Mouse (Mus musculus) heart, adult 8-10 months (tissue): ENCODE results near the gene Trim17. TPM values are rescaled to one million over a fixed set of nuclear protein-coding genes. Genes with fewer than 3 reads are reported as not detected.

Experiments
- DNase-seq: peaks from one replicate; pipeline ENCODE4 v3.0.0; 2022; ENCODE audit warnings: low spot score
- total RNA-seq, 4 experiments: library from RNA; stranded (reverse); gene quantifications; 2 replicates each; pipeline ENCODE4 v1.2.4; 2022

The Trim17 gene
- total RNA-seq, 4 experiments from 2014 or later, result 0.06 to 0.20 (median 0.08) TPM; not detected in 1

DNA sequence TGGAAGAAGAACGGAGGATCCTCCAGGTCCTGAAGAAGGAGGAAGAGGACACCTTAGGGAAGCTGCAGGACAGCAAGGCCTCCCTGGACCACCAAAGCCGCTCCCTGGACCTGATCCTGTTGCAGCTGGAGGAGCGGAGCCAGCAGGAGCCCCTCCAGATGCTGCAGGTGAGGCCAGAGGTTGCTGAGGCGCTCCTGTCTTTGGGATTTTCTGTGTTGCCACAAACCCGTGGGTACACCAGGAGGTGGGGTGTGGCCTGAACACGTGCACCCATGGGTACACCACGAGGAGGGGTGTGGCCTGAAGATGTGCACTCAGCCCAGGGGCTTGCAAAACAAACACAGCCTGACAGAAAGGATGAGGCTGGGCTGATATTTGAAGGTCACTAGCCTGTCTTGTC, 14.1 kb downstream of the Trim17 start:
- DNase-seq, result no peak

DNA sequence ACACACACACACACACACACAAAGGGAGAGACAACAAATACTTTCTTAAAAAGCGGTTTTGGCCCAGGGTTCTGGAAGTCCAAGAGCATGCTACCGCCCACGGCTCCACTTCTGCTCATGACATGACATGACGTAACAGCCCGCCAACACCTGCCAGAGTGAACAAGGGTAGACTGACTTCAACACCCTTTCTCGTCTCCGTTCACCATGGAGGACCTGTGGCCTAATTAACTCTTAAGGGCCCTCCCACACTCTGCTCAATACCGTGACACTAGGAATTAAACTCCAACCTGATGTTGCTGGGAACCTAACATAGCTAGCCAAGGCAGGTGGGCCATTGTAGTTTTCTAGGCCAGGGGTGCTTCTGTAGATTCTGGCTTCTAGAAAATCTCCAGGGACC, 14.5 kb downstream of the Trim17 start:
- no peak for DNase-seq

DNA sequence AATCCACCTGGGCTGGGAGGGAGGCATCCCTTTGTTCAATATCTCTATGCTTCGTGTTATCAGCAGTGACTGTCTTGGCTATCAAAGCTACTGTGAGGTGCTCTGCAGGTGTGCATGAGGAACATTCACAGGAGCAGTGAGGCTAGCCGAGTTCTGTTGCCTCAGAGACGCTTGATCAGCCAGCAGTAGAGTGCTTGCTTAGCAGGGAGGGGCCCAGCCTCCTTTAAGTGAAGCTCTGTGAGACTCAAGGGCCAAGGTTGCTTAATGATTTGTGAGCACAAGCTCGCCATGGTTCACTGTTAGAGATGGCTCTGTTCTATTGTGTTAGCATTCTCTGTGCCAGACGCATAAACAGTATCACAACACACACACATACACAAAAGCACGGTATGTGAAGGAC, 15.2 kb downstream of the Trim17 start:
- DNase-seq, result no peak

GRCm38 (mm10) chr11:58970831-58971530, 16.5 kb downstream of the Trim17 start:
- no peak for DNase-seq

DNA sequence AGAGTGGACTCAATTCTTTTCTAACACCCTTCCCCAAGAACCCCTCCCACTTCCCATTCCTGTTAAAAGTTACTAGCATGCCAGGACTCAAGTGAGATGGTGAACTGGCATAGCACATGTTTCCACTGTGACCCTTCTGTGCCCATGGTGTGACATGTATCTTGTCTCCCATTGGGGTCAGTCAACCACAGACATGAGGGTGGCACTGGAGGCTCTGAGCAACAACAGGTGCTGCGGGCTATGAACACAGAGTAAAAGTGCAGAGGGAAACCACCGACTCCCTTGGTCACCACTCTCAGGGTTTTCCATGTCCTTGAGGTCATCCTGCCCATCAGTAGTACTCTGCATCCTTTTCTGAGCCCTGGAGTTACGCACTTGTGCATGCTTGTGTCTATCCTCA, 17.3 kb downstream of the Trim17 start:
- DNase-seq, result no peak

- DNase-seq, result no peak
Observed at GRCm38 (mm10) chr11:58974414-58974813, 19.9 kb downstream of the Trim17 start.

- no peak for DNase-seq
Observed at GRCm38 (mm10) chr11:58977150-58977549, 22.7 kb downstream of the Trim17 start.

DNA sequence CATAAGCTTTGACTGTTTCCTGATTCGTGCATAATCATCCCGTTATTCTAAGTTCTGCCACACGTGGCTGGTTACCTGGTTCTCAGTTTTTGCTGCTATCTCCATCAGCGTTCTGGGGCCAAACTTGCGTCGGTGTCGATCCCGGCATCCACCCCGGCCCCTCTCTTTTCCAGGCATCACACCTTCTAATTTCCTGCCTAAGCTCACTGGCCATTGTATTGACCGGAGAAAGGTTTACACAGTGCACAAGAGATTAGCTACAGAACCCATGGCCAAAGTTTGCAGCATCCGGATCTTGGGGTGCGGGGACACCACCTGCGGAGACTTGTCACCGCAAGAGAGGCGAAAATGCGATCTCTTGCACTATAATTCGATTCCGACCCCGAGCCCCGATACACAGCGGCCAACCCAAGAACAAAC, 23.1 kb downstream of the Trim17 start:
- DNase-seq, result no peak

DNA sequence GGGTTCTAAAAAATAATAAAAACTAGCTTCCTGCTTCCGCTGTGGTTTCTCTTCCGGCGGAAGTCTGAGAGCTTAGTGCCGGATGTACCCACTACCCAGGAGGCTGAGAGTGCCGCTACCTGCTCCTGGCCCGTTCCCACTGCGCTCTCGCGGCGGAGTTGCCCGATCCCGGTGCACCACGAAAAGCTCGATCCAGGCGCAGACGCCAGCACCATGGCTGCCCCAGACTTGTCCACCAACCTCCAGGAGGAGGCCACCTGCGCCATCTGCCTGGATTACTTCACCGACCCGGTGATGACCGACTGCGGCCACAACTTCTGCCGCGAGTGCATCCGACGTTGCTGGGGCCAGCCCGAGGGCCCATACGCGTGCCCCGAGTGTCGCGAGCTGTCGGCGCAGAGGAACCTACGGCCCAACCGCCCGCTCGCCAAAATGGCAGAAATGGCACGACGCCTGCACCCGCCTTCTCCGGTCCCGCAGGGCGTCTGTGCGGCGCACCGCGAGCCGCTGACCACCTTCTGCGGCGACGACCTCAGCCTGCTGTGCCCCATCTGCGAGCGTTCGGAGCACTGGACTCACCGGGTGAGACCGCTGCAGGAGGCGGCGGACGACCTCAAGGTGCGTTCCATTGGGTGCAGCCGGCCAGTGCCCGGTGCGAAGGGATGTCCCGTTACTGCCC, 23.7 kb downstream of the Trim17 start, which contains the start of gene Trim11:
Gene Trim11, plus strand, starts transcription at position 67 of the 679 bp plus-strand sequence.
- DNase-seq, result peak; percentile 68

DNA sequence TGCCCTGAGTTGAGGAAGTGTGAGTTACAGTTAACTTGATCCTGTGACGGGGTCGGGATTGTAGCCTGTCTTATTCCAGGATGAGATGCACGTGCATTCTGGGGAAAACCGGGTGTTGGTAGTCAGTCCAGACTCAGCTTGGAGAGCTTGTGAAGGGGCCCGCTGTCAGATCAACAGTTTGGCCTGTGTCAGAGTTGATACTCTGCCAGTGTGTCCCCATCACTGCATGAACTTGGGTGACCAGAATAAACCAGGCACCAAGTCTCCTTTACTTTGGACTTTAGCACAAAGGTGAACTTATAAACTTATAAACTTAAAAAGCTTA, 24.2 kb downstream of the Trim17 start:
- DNase-seq, result no peak

GRCm38 (mm10) chr11:58979183-58979582, 24.7 kb downstream of the Trim17 start:
- DNase-seq, result no peak

DNA sequence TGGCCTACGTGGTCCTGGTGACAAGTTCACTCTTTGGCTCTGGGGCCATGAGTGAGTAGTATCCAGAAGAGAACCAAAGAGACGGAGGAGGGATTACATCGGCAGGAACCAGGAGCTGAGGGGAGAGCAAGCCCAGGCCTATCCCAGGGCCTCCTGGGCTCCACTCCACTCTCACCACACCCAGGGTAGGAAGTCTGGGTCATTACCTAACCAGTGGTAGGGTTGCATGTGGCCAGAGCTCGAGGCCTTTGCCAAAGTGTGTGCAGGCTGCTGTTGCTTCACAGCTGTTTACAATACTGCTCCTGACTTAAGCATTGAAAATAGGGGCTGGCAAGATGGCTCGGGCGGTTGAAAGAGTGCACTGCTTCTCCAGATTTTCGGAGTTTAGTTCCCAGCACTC, 25.2 kb downstream of the Trim17 start:
- DNase-seq, result no peak

GRCm38 (mm10) chr11:58980381-58980990, 26.0 kb downstream of the Trim17 start:
- DNase-seq, result no peak

DNA sequence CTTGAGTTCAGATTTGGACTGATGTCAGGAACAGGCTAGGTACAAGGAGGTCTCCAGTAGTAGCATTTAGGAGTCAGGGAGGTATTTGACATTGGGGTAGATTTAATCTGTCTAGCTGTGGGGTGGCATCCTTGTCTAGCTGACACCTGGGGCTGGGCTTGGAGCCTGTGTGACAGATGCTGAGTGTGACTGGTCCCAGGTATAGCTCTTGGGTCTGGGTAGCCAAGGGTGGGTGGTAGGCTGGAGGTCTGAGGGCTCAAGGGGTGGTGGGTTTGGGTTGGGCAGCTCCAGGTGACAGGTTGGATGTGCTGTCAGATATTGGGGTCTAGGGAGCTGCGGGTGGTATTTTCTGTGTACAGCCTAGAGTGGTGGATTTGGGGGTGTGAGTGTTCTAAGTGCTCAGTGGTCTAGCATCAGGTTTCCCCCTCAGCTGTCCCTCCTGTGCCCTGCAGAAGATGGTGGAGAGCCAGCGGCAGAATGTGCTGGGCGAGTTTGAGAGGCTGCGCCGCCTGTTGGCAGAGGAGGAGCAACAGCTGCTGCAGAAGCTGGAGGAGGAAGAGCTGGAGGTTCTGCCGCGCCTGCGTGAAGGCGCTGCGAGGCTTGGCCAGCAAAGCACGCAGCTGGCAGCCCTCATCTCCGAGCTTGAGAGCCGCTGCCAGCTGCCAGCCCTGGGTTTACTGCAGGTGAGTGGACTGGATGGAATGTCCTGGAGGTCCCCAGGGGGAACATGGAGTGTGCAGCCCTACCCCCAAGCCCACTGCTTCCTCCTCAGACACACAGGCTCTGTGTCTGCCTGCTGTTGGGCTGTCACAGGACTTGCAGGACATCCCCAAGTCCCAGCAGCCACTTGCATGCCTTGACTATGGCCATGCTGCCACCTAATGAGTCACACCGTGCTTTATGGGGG, 27.3 kb downstream of the Trim17 start:
- peak; percentile 56 for DNase-seq

GRCm38 (mm10) chr11:58982471-58983097, 28.1 kb downstream of the Trim17 start:
- no peak for DNase-seq

DNA sequence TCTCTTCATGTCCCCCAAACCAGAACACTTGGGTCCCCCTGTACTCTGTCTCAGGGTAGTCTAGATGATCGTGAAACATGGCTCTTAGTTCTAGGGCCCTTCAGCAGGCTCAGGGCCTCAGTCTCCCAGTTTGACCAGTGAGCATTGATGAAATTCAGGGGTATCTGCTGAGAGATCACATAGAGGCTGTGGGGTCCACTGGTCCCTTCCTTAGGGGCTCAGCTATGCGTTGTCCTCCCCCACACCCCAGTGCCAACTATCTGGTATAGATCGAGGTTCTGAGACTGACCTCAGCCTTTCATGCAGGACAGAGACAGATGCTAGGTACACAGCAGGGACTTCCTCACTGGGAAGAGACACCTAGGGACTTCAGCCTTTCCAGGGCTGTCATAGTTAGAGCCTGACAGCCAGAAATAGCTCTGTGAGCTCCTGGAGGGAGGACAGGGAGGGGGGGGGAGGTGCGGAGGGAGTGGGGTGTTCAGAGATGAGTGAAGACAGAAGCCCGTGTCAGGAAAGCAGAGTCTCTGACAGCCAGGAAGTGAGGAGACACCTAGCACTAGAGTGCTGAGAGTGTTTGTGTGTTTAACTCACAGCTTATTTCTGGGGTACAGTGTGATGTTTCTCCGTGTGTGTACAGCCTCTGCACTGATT, 29.3 kb downstream of the Trim17 start:
- no peak for DNase-seq

DNA sequence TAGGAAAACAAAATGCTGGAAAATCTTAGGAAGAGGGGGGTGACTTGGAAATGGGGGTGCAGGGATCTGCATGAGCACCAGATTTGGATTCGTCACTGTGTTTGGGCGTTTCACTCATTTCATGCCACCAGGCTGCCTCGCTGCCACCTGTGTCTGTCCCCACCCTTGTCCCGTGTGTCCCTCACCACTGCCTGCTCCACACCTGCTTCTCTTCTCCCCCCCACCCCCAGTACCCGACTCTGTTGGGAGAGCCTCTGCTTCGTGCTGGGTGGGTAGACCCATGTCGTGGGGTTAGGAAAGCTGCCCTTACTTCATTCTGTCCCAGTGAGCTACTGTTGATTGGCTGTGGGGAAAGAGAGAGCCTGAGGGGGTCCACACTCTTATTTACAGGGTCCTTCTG, 30.2 kb downstream of the Trim17 start:
- DNase-seq, result no peak

DNA sequence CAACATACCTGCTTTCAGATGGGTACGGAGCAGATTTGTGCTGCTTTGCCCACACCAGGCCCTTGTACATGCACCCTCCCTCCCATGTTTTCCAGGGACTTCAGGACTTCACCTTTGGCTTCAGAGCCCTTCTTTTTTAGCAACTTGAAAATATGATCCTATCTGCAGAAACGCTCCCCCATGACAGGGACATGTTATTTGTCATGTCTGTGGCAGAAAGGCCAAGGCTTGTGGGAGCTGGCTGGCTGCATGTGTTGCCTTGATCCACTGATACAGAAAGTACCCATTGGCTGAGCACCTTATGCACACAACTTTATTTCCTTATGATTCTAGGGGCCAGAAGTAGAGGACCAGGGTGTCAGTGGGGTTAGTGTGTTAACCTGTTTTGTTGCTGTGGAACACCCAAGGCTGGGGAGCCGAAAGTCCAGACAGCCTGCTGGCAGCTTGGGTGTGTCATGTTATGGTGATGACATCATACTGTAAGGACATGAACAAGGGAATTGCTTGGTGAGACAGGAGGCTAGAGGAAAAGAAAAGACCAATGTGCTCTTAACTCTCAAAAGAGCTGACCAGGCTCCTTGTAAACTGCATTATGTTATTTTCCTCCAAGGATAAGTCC, 30.9 kb downstream of the Trim17 start:
- no peak for DNase-seq

- DNase-seq, result no peak
Observed at GRCm38 (mm10) chr11:58989166-58989565, 34.7 kb downstream of the Trim17 start.

- DNase-seq, result no peak
Observed at GRCm38 (mm10) chr11:58990141-58990540, 35.7 kb downstream of the Trim17 start.

DNA sequence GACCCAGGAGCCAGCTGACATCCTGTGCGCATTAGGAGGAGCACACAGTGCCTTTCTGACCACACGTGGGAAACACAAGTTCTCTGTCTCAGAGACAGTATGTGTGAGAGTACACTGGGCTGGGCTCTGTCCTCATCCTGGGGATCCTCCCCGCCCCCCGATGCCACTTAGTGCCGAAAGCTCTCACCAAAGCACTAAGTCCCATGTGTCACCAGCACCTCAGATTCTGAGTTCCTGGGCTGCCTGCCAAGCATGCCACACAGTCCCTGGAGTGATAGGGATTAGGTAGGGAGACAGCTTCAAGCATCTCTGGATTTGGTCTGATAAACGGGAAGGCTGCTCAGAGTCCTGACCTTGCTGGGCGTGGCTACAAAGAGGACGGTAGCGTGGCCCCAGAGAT, 36.3 kb downstream of the Trim17 start:
- DNase-seq, result no peak
